21 mouse cellular contexts compared by ENCODE assay signal in the genomic region with DNA sequence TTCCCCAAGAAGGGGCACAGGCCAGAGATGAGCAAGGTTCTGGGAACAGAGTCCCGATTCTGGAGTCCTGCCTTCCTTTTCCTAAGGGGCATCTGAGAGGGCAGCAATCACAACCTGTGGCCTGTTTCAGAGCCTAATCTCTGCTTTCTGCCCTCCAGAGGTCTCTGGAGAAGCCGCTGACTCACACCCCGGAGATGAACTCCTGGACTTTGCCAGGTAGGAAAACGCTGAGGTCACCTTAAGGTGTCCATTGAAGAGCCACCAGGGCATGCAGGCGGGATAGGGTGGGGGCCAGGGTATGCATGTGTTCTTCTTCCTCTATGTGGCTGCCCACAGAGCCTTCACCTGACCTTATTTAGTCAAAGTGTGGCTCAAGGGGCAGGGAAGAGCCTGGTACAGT. TPM values are rescaled to one million over a fixed set of nuclear protein-coding genes. Genes with fewer than 3 reads are reported as not detected.
A peak's percentile ranks its signal among the peaks of the same experiment; 100 is the strongest.
DNase-seq lines count a peak whose midpoint lies in the region; ATAC-seq and TF ChIP-seq lines count a peak whose summit lies in the region.
"Had no signal": no experiment of that assay in that cellular context is flagged by ENCODE, and none has a peak within 500 bp of the region (broad histone marks: within the 10 kb centered on the region; RNA-seq: fewer than 3 reads in every experiment).

No protein-coding gene starts in this region.

- peak overlapping the region; percentile 65 for H3K4me2 ChIP-seq in heart, embryonic 14.5 days (ENCODE audit: low read length)
- peak overlapping the region; percentile 56; the same call in 1 of the 2 replicates for H3K4me2 ChIP-seq in stomach, embryonic 15.5 days
- no peak overlapping the region for H3K4me2 ChIP-seq in stomach, postnatal 0 days (replicated peaks; ENCODE audit: low read depth)
- H3K4me2 ChIP-seq: lung, embryonic 15.5 days had no signal

- H3K4me1 ChIP-seq in heart, embryonic 14.5 days (ENCODE audit: control insufficient read depth in 2 of 2, insufficient read depth in 2 of 2, low read length in 2 of 2) = 0 out of 4 replicates have a peak, but pooled peaks cover 0 to 5% of the 10 kb centered on the region in 2 experiments
- H3K4me1 ChIP-seq in stomach, embryonic 15.5 days = peaks cover 10% of the 10 kb centered on the region; the same call in 1 of the 2 replicates
- no peaks in the 10 kb centered on the region for H3K4me1 ChIP-seq in stomach, postnatal 0 days (replicated peaks; ENCODE audit: control insufficient read depth, insufficient read depth)
- H3K4me1 ChIP-seq in limb, embryonic 10.5 days = peaks cover 43% of the 10 kb centered on the region

- TF ChIP-seq EP300 in stomach, postnatal 0 days (optimal IDR thresholded peaks at IDR 0.05) = no peak

- no peak for TF ChIP-seq CTCF in stomach, postnatal 0 days (IDR thresholded peaks at IDR 0.05; ENCODE audit: low read depth)
- no peak for TF ChIP-seq CTCF in left cerebral cortex, adult 2 months (IDR thresholded peaks at IDR 0.05)

- H3K27ac ChIP-seq in heart, embryonic 14.5 days (replicated peaks in 1 of 2; ENCODE audit: control insufficient read depth in 1 of 2, insufficient read depth in 1 of 2, low read depth in 2 of 2, low read length in 2 of 2) = peak overlapping the region in 1 of 2 experiments; percentile 80; a peak in 1 of 4 replicates
- H3K27ac ChIP-seq in stomach, embryonic 15.5 days = no peak overlapping the region
- no peak overlapping the region for H3K27ac ChIP-seq in stomach, postnatal 0 days (replicated peaks)
- H3K27ac ChIP-seq in limb, embryonic 10.5 days = peak overlapping the region; percentile 99
- H3K27ac ChIP-seq in left cerebral cortex, adult 2 months = no peak overlapping the region
- H3K27ac ChIP-seq: lung, embryonic 15.5 days had no signal

- peaks cover 14% of the 10 kb centered on the region for H3K36me3 ChIP-seq in heart, embryonic 14.5 days (ENCODE audit: control insufficient read depth, insufficient read depth, low read length)
- no peaks in the 10 kb centered on the region; the same call in 1 of the 2 replicates for H3K36me3 ChIP-seq in stomach, embryonic 15.5 days
- no peaks in the 10 kb centered on the region for H3K36me3 ChIP-seq in stomach, postnatal 0 days (ENCODE audit: control insufficient read depth, insufficient read depth, low read length)
- H3K36me3 ChIP-seq in limb, embryonic 10.5 days = peaks cover 48% of the 10 kb centered on the region
- H3K36me3 ChIP-seq: G1E; lung, embryonic 15.5 days had no signal

- peak overlapping the region in 1 of 2 experiments; percentile 62; a peak in 1 of 4 replicates for H3K4me3 ChIP-seq in heart, embryonic 14.5 days (ENCODE audit: control insufficient read depth in 1 of 2, insufficient read depth in 1 of 2, low read depth in 1 of 2, low read length in 2 of 2)
- H3K4me3 ChIP-seq in stomach, embryonic 15.5 days (replicated peaks) = no peak overlapping the region
- H3K4me3 ChIP-seq in stomach, postnatal 0 days (ENCODE audit: low read depth, low read length) = no peak overlapping the region
- peak overlapping the region; percentile 77; the same call in 1 of the 2 replicates for H3K4me3 ChIP-seq in limb, embryonic 10.5 days
- no peak overlapping the region for H3K4me3 ChIP-seq in left cerebral cortex, adult 2 months
- H3K4me3 ChIP-seq: lung, embryonic 15.5 days had no signal

- intact Hi-C loops in left cerebral cortex, adult 2 months (cut with DNase I) = no loop called here

- H3K27me3 ChIP-seq in heart, embryonic 14.5 days (ENCODE audit: control insufficient read depth, insufficient read depth, low read length) = peaks cover 47% of the 10 kb centered on the region
- H3K27me3 ChIP-seq in stomach, embryonic 15.5 days (replicated peaks) = peaks cover 46% of the 10 kb centered on the region
- peaks cover 13% of the 10 kb centered on the region; the same call in 1 of the 2 replicates for H3K27me3 ChIP-seq in stomach, postnatal 0 days (ENCODE audit: control insufficient read depth, insufficient read depth, low read length)
- H3K27me3 ChIP-seq in limb, embryonic 10.5 days (ENCODE audit: low read depth, poor library complexity, severe bottlenecking) = peaks cover 69% of the 10 kb centered on the region

- DNase-seq in heart, adult 9 months (ENCODE audit: low spot score in 2 of 2) = no peak
- DNase-seq in stomach, postnatal 0 days (ENCODE audit: low spot score) = no peak
- no peak for DNase-seq in limb, embryonic 10.5 days (ENCODE audit: low spot score)
- no peak for DNase-seq in retina, embryonic 14.5 days (ENCODE audit: low spot score)
- no peak for DNase-seq in left cerebral cortex, adult 2 months (ENCODE audit: extremely low spot score in 1 of 2, low spot score in 2 of 2)
- DNase-seq: cerebellum, adult 11 months; cerebellum, postnatal 36 days; layer of hippocampus, postnatal 36 days; midbrain, embryonic 14.5 days; thymus, postnatal 4 days had no signal

- ATAC-seq in heart, embryonic 14.5 days (ENCODE audit: insufficient number of reproducible peaks, insufficient read depth, low FRiP score, low read depth) = no peak
- ATAC-seq in stomach, embryonic 15.5 days (ENCODE audit: insufficient read depth, low FRiP score, low read depth) = no peak
- ATAC-seq in stomach, postnatal 0 days (ENCODE audit: low FRiP score, low TSS enrichment) = no peak
- ATAC-seq: forebrain, embryonic 14.5 days; inflammation-experienced regulatory T-cells, adult 6 months had no signal

- H3K9me3 ChIP-seq in heart, embryonic 14.5 days (ENCODE audit: control insufficient read depth, low read length) = peaks cover 20% of the 10 kb centered on the region
- H3K9me3 ChIP-seq in stomach, embryonic 15.5 days = peaks cover 4% of the 10 kb centered on the region; the same call in 1 of the 2 replicates
- peaks cover 8% of the 10 kb centered on the region for H3K9me3 ChIP-seq in stomach, postnatal 0 days (ENCODE audit: control insufficient read depth, low read length)
- H3K9me3 ChIP-seq in limb, embryonic 10.5 days (replicated peaks) = peaks cover 12% of the 10 kb centered on the region

- H3K9ac ChIP-seq in heart, embryonic 14.5 days (ENCODE audit: low read length) = peak overlapping the region; percentile 95; the same call in 1 of the 2 replicates
- H3K9ac ChIP-seq in stomach, embryonic 15.5 days = no peak overlapping the region
- H3K9ac ChIP-seq in stomach, postnatal 0 days (ENCODE audit: low read length) = no peak overlapping the region
- H3K9ac ChIP-seq: lung, embryonic 15.5 days had no signal

- 47% methylated on average over 5 of the region's 5 CpGs for whole genome bisulfite sequencing in heart, embryonic 14.5 days
- 61% methylated on average over 5 of the region's 5 CpGs for WGBS in stomach, embryonic 15.5 days
- 57% methylated on average over 5 of the region's 5 CpGs for WGBS in stomach, postnatal 0 days
- 49% methylated on average over 5 of the region's 5 CpGs for WGBS in limb, embryonic 10.5 days

RNA-seq across cellular contexts. Expression of a gene that starts 1.3 kb away (rescaled TPM):
- polyA plus RNA-seq in heart, embryonic 14.5 days (2014; fragmentation: Nextera tagmentation; extraction: Ambion mirVana) = 1,590 and 1,642 TPM in 2 replicates
- 964 and 1,001 TPM in 2 replicates for polyA plus RNA-seq in stomach, embryonic 15.5 days (2015; fragmentation: Nextera tagmentation; extraction: Ambion mirVana)
- polyA plus RNA-seq in stomach, postnatal 0 days (2015; fragmentation: Nextera tagmentation; extraction: Ambion mirVana) = 287 and 390 TPM in 2 replicates
- 769 and 872 TPM in 2 replicates for polyA plus RNA-seq in limb, embryonic 10.5 days (2016; fragmentation: Nextera tagmentation; extraction: Ambion mirVana)
- total RNA-seq in left cerebral cortex, adult 2 months (2021) = 100 to 1,000 TPM in 1 of 2 experiments, 10 to 100 TPM in 1; 67.4 to 120 TPM
- polyA plus RNA-seq: G1E had no signal

RNA-seq across cellular contexts. Expression of a gene that starts 4.4 kb away (rescaled TPM):
- polyA plus RNA-seq in heart, embryonic 14.5 days (2014; fragmentation: Nextera tagmentation; extraction: Ambion mirVana) = 0.04 TPM in 1 of 2 replicates, not detected in the other
- 0.10 and 0.14 TPM in 2 replicates for polyA plus RNA-seq in stomach, embryonic 15.5 days (2015; fragmentation: Nextera tagmentation; extraction: Ambion mirVana)
- not detected in 2 replicates for polyA plus RNA-seq in stomach, postnatal 0 days (2015; fragmentation: Nextera tagmentation; extraction: Ambion mirVana)
- 0.09 and 0.11 TPM in 2 replicates for polyA plus RNA-seq in limb, embryonic 10.5 days (2016; fragmentation: Nextera tagmentation; extraction: Ambion mirVana)
- total RNA-seq in left cerebral cortex, adult 2 months (2021) = under 1 TPM in 1 of 2 experiments, not detected in 1; 0.11 TPM
- total RNA-seq: adrenal gland, adult 18-20 months; gastrocnemius, adult 18-20 months; heart, postnatal 10 days had no signal
- polyA plus RNA-seq: forebrain, embryonic 14.5 days; G1E; inflammation-experienced regulatory T-cells, adult 6 months; large intestine, adult 2 months; liver, embryonic 11.5 days; midbrain, embryonic 14.5 days had no signal
